Mouse (Mus musculus): ENCODE measurements around the gene Krt16. TPM values are rescaled to one million over a fixed set of nuclear protein-coding genes. Genes with fewer than 3 reads are reported as not detected.
"Not testable (repeated sequence)": the region's sequence is repeated elsewhere in the genome, so short reads cannot be mapped to it uniquely, and the experiment has no call there.

The Krt16 gene
- polyA plus RNA-seq, 1 experiment from 2014 or later, result not detected

DNA sequence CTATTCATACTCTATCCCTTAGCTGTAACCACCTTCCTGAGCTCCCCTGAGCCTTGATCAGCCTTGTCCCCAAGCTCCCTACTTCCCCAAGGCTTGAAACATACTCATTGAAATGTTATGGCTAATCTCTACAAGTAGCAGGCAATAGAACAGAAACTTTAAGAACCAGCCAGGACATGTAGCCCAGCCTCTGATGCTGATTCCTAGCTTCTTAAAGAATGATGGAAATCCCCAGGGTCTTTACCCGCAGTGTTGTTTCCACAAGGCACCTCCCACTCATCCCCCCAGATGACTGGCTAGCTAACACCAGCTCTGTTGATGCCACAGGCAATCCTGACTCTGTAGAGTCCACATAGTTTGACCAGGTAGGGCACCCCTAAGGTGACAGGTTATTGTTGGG, 9.3 kb upstream of the Krt16 start:
- DNase-seq (ENCODE audit: low read depth, low spot score) (no peak), ATAC-seq (no peak)
- no peaks in the 10 kb centered on the region for H3K27me3 ChIP-seq
- POLR2A ChIA-PET, result no interaction called here
- in situ Hi-C loops (cut with MboI; ENCODE audit: low pct_unique_long_range_greater_than_20kb), result no loop called here
- TF ChIP-seq CTCF (IDR thresholded peaks at IDR 0.05), result no peak
- CTCF ChIA-PET, result interaction anchor here (1.2 kb wide), 1 partner anchor 37 kb away, joined by 3 read pairs; no protein-coding TSS in a partner anchor

DNA sequence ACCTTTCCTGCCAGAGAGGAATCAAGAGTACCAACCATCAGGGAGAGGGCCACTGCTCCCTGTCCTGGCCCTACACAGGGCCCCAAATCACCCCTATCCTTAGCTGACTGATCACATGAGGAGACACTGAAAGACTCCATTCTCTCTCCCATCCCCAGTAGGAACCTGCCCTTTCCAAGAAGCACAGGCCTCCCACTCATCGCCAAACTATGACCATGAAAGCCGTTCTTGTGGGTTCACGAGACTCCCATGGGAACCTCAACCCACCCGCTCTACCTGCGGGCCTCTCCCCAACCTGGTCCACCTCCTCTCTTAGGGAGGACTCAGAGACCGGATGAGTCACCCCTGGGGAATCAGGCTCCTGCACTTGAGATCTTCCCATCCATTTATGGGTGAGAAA, 6.8 kb upstream of the Krt16 start:
- POLR2A ChIA-PET, result no interaction called here
- ATAC-seq (no peak), DNase-seq (ENCODE audit: low read depth, low spot score) (no peak)
- no peaks in the 10 kb centered on the region for H3K27me3 ChIP-seq
- CTCF ChIA-PET, result no interaction called here
- no peak for TF ChIP-seq CTCF (IDR thresholded peaks at IDR 0.05)
- in situ Hi-C loops (cut with MboI; ENCODE audit: low pct_unique_long_range_greater_than_20kb), result no loop called here

DNA sequence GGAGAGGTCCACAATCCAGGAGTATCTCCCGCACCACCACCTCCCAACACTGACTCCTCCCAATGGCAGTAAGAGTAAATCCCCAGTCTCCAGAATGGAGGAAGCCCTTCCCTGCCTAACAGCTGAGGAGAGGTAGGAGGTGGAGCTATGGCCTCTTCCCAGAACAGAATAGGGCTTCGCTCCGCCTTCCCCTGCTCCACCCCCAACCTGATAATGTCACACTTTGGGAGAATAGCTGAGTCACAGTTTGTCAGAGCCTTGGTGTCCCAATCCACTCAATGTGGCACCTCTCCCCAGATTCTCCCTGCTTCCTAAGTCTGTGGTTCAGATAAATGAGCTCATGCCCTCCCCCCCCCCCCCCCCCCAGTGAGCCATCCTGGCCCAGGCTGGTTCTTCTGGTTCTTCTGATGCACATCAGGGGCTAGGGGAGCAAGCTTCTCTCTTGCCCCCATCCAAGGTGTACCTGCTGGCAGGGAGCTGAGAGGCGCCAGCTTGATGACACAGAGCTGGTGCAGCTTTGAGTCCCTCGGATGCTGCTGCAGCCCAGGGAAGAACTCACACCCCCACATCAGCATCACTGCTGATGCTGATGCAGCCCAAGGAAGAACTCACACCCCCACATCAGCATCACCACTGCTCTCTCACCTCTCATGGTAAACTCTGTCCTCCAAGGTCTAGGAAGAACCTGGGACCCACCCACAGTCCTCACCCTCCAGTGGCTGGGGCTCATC, 5.8 kb upstream of the Krt16 start:
- POLR2A ChIA-PET, result no interaction called here
- in situ Hi-C loops (cut with MboI; ENCODE audit: low pct_unique_long_range_greater_than_20kb), result no loop called here
- DNase-seq (ENCODE audit: low read depth, low spot score), result no peak

DNA sequence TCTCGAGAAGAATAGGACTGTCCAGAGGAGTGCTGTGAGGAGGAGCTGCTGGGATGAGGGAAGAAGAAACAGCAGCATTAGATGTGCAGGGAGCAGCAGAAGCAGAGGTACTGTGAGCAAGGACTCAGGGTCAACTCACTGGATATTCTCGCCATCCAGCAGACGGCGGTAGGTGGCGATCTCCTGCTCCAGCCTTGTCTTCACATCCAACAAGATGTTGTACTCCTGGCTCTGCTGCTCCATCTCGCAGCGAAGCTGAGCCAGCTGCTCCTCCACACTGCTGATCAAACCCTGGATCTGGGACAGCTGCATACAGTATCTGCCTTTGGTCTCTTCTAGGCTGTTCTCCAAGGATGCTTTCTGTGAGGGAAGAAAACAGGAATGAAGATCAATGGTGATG, 2.2 kb downstream of the Krt16 start:
- ATAC-seq; DNase-seq (ENCODE audit: low read depth, low spot score); POLR2A ChIA-PET; CTCF ChIA-PET; in situ Hi-C loops (cut with MboI; ENCODE audit: low pct_unique_long_range_greater_than_20kb): not testable (repeated sequence)
- H3K27me3 ChIP-seq, result peaks cover 13% of the 10 kb centered on the region

More for the DNA sequence above, 5.8 kb upstream of the Krt16 start:
- CTCF ChIA-PET, result no interaction called here
- no peaks in the 10 kb centered on the region for H3K27me3 ChIP-seq
- TF ChIP-seq CTCF (IDR thresholded peaks at IDR 0.05), result no peak
- ATAC-seq, result peak; percentile 8

DNA sequence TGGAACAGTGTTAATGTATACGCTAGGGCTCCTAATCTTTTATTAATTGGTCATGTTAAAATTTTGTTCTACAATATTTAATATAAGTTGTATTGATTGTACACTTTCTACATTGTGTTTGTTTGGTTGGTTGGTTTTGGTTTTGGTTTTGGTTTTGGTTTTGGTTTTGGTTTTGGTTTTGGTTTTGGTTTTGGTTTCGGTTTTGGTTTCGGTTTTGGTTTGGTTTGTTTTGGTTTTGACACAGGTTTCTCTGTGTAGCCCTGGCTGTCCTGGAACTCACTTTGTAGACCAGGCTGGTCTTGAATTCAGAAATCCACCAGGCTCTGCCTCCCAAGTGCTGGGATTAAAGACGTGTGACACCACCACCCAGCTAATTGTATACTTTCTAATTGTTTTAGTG, 8.4 kb downstream of the Krt16 start:
- H3K27me3 ChIP-seq, result peaks cover 40% of the 10 kb centered on the region
- ATAC-seq; POLR2A ChIA-PET; in situ Hi-C loops (cut with MboI; ENCODE audit: low pct_unique_long_range_greater_than_20kb); CTCF ChIA-PET; DNase-seq (ENCODE audit: low read depth, low spot score): not testable (repeated sequence)

DNA sequence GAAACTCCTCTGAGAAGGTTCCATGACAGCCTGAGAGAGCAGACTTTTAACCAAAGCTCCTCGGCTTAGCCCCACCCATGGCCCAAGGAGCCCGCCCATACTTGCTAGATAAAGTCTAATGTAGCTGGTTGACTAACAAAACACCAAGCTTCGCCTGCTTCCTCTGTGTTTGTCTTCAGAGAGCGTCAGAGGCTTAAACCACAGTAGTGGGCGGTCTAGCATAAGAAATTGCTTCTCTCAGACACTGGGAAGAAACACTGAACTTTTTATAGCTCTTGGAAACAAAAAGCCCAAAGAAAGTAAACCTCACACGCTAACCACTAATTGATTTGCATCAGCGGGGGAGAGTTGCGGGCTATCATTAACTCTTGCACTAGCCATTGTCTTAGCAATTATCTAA, 27.0 kb downstream of the Krt16 start:
- ChIA-PET POLR2A (no interaction called here), CTCF (no interaction called here)
- in situ Hi-C loops (cut with MboI; ENCODE audit: low pct_unique_long_range_greater_than_20kb), result no loop called here
- no peak for DNase-seq (ENCODE audit: low read depth, low spot score)
- peaks cover 13% of the 10 kb centered on the region for H3K27me3 ChIP-seq
- ATAC-seq, result no peak
- TF ChIP-seq CTCF (IDR thresholded peaks at IDR 0.05), result no peak

DNA sequence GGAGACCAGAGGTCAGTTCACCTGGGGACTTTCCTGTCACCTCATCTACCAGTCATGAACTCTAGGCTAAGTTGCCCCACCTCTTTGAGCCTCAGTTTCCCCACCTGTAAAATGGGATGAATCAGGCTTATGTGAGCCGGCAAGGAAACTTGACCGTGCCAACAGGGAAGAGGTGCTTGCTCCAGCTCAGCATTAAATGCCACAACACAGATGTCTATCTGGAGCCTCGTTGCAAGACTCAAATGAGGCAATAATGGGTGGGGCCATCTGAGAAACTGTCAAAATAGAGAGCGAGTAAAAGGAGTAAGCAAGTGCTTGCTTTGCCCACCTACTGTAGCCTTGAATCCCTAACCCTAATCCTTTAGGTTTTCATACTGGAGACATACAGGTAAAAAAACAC, 29.4 kb downstream of the Krt16 start:
- DNase-seq (ENCODE audit: low read depth, low spot score), result no peak
- in situ Hi-C loops (cut with MboI; ENCODE audit: low pct_unique_long_range_greater_than_20kb), result no loop called here
- ChIA-PET CTCF (no interaction called here), POLR2A (no interaction called here)
- H3K27me3 ChIP-seq, result peaks cover 16% of the 10 kb centered on the region
- no peak for TF ChIP-seq CTCF (IDR thresholded peaks at IDR 0.05)
- ATAC-seq, result no peak

DNA sequence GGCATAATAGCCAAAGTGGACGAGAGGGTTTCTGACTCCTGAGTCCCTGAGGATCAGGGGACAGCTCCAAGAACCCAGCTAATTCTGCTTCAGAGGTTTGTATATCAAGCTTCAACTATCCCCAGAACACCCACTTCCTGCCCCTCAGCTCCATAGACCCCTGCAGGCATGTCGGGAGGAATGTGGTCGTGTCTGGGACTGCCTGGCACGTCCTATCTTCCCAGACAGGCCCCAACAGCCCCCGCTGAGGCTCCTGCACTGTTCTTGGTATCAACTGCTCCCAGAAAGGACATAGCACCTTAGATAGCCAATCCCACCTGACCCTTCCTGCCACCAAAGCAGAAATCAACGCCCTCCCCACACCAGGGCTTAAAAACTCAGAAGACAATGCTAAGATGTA, 40.2 kb downstream of the Krt16 start:
- DNase-seq (ENCODE audit: low read depth, low spot score), result no peak
- ChIA-PET CTCF (no interaction called here), POLR2A (no interaction called here)
- in situ Hi-C loops (cut with MboI; ENCODE audit: low pct_unique_long_range_greater_than_20kb), result no loop called here
- TF ChIP-seq CTCF (IDR thresholded peaks at IDR 0.05), result no peak
- ATAC-seq, result no peak
- peaks cover 8% of the 10 kb centered on the region for H3K27me3 ChIP-seq

DNA sequence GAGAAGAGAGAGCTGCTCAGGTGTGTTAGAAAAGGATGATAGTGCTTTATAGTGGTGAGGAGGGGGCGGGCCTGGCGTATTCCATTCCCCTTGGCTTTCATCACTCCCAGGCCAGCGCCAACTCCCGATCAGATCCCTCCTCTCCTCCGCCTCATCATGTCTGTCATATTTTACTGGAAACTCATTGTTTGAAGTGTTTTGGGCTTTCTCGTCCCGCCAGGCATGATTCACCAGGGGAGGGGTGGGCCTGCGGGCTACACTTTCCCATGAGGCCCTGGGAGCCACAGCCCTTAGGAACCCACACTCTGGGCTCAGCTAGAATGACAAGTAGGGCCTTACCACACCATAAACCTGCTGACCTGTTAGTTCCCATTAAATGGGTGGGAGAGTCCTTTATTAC, 41.2 kb downstream of the Krt16 start, which contains the start of gene Krt14:
Gene Krt14 (minus strand): TSS at position 51 of the 400 bp plus-strand sequence.
- CTCF ChIA-PET, result no interaction called here
- in situ Hi-C loops (cut with MboI; ENCODE audit: low pct_unique_long_range_greater_than_20kb), result no loop called here
- DNase-seq (ENCODE audit: low read depth, low spot score) (no peak), ATAC-seq (no peak)
- TF ChIP-seq CTCF (IDR thresholded peaks at IDR 0.05), result no peak
- POLR2A ChIA-PET, result no interaction called here
- H3K27me3 ChIP-seq, result peaks cover 8% of the 10 kb centered on the region

DNA sequence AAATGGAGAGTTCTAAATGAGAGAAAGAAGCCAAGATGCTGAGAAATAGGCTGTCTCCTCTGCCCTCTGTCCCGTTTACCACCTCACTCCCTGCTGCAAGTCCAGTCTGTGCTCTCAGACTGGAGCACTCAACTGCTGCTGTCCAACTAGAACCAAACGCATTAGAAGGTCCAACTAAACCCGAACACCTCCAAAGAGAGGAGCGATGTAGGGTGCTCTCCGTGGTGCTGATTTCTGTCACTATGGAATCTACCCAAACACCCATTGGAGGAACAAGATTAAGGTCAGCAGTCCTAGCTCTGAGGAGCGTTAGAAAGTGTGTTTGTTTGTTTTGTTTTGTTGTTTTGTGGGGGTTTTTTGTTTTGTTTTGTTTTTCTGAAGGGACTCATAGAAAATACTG, 45.3 kb downstream of the Krt16 start:
- CTCF ChIA-PET, result no interaction called here
- TF ChIP-seq CTCF (IDR thresholded peaks at IDR 0.05), result no peak
- ATAC-seq (no peak), DNase-seq (ENCODE audit: low read depth, low spot score) (peak; percentile 19)
- POLR2A ChIA-PET, result no interaction called here
- in situ Hi-C loops (cut with MboI; ENCODE audit: low pct_unique_long_range_greater_than_20kb), result no loop called here
- peaks cover 2% of the 10 kb centered on the region for H3K27me3 ChIP-seq

DNA sequence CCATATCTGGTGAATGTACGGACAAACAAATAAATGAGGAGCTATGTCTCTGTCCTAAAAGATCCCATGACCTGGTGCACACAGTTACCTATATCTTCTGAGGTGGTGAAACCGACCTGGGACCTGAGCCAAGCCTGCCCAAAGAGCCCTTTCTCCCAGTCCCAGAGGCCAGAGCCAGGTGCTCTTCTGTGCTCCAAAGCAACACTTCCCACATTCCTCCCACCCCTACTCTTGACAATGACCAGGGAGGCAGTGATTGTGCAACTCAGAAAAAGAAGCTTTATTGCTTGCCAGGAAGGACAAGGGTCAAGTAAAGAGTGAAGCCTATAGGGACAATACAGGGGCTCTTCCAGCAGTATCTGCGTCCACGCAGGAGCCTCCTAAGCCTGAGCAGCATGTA, 45.8 kb downstream of the Krt16 start:
- CTCF ChIA-PET, result no interaction called here
- in situ Hi-C loops (cut with MboI; ENCODE audit: low pct_unique_long_range_greater_than_20kb), result no loop called here
- ATAC-seq (no peak), DNase-seq (ENCODE audit: low read depth, low spot score) (no peak)
- POLR2A ChIA-PET, result no interaction called here
- TF ChIP-seq CTCF (IDR thresholded peaks at IDR 0.05), result no peak
- H3K27me3 ChIP-seq, result peaks cover 2% of the 10 kb centered on the region
